17 mouse cellular contexts compared by ENCODE assay signal in the genomic region with DNA sequence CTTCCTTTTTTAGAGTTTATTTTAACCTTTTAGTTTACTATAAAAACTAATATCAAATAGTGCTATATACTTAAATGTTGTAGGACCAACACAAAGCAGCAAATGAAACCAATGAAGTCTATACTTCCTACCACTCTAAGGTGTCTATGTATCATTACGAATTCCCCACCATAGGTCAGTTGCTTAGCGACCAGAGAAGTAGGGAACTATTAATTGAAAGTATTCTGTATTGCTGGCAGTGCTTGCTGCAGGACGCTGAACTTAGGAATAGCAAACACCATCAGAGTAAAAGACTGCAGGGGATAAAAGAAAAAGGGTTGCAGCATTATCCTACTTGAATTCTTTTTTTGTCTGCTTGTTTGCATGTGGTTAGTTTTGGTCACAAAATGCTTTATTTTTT.
DNase-seq lines count a peak whose midpoint lies in the region; ATAC-seq lines count a peak whose summit lies in the region.
"Had no signal": no experiment of that assay in that cellular context is flagged by ENCODE, and none has a peak within 500 bp of the region (broad histone marks: within the 10 kb centered on the region; RNA-seq: fewer than 3 reads in every experiment).

No protein-coding gene starts in this region.

- no peak overlapping the region for H3K9ac ChIP-seq in forebrain, embryonic 11.5 days (ENCODE audit: low read length)
- no peak overlapping the region for H3K9ac ChIP-seq in midbrain, embryonic 12.5 days (replicated peaks)
- H3K9ac ChIP-seq: heart, embryonic 13.5 days had no signal

- H3K27me3 ChIP-seq in forebrain, embryonic 11.5 days (ENCODE audit: control insufficient read depth, insufficient read depth, low read length) = no peaks in the 10 kb centered on the region
- no peaks in the 10 kb centered on the region for H3K27me3 ChIP-seq in forebrain, embryonic 10.5 days (ENCODE audit: poor library complexity, severe bottlenecking)
- no peaks in the 10 kb centered on the region for H3K27me3 ChIP-seq in midbrain, embryonic 12.5 days
- no peaks in the 10 kb centered on the region for H3K27me3 ChIP-seq in embryonic facial prominence, embryonic 10.5 days (replicated peaks; ENCODE audit: low read depth, poor library complexity, severe bottlenecking)
- H3K27me3 ChIP-seq: heart, embryonic 13.5 days had no signal

- H3K9me3 ChIP-seq in forebrain, embryonic 11.5 days (ENCODE audit: control insufficient read depth, low read length) = no peaks in the 10 kb centered on the region
- no peaks in the 10 kb centered on the region for H3K9me3 ChIP-seq in forebrain, embryonic 10.5 days
- no peaks in the 10 kb centered on the region for H3K9me3 ChIP-seq in midbrain, embryonic 12.5 days
- no peaks in the 10 kb centered on the region for H3K9me3 ChIP-seq in embryonic facial prominence, embryonic 10.5 days
- H3K9me3 ChIP-seq: heart, embryonic 13.5 days had no signal

- H3K4me3 ChIP-seq in forebrain, embryonic 11.5 days (ENCODE audit: low read depth, low read length) = no peak overlapping the region
- H3K4me3 ChIP-seq in forebrain, embryonic 10.5 days = no peak overlapping the region
- no peak overlapping the region for H3K4me3 ChIP-seq in midbrain, embryonic 12.5 days
- no peak overlapping the region for H3K4me3 ChIP-seq in embryonic facial prominence, embryonic 10.5 days
- H3K4me3 ChIP-seq: erythroblast, embryonic 14.5 days; heart, embryonic 13.5 days had no signal

- WGBS in forebrain, embryonic 11.5 days = 49% methylated on average over 3 of the region's 3 CpGs
- WGBS in forebrain, embryonic 10.5 days = 62% methylated on average over 3 of the region's 3 CpGs
- 37% methylated on average over 3 of the region's 3 CpGs for WGBS in midbrain, embryonic 12.5 days
- 75% methylated on average over 3 of the region's 3 CpGs for WGBS in embryonic facial prominence, embryonic 10.5 days

- 0 out of 2 replicates have a peak, but pooled peaks cover 2% of the 10 kb centered on the region for H3K4me1 ChIP-seq in forebrain, embryonic 11.5 days (replicated peaks; ENCODE audit: control insufficient read depth, insufficient read depth, low read length)
- no peaks in the 10 kb centered on the region; the same call in 1 of the 2 replicates for H3K4me1 ChIP-seq in forebrain, embryonic 10.5 days
- H3K4me1 ChIP-seq in midbrain, embryonic 12.5 days = 0 out of 2 replicates have a peak, but pooled peaks cover 2% of the 10 kb centered on the region
- H3K4me1 ChIP-seq in embryonic facial prominence, embryonic 10.5 days = no peaks in the 10 kb centered on the region
- H3K4me1 ChIP-seq: heart, embryonic 13.5 days had no signal

- no peak overlapping the region for H3K27ac ChIP-seq in forebrain, embryonic 11.5 days (ENCODE audit: low read depth, low read length)
- H3K27ac ChIP-seq in forebrain, embryonic 10.5 days = no peak overlapping the region
- H3K27ac ChIP-seq in midbrain, embryonic 12.5 days (replicated peaks) = 0 out of 2 replicates have a peak overlapping the region, but pooled peaks have one; percentile 20
- no peak overlapping the region for H3K27ac ChIP-seq in embryonic facial prominence, embryonic 10.5 days (replicated peaks)
- H3K27ac ChIP-seq: heart, embryonic 13.5 days had no signal

- no peaks in the 10 kb centered on the region for H3K36me3 ChIP-seq in forebrain, embryonic 11.5 days (ENCODE audit: control insufficient read depth, insufficient read depth, low read length)
- H3K36me3 ChIP-seq in forebrain, embryonic 10.5 days (replicated peaks) = no peaks in the 10 kb centered on the region
- H3K36me3 ChIP-seq in midbrain, embryonic 12.5 days = no peaks in the 10 kb centered on the region
- H3K36me3 ChIP-seq in embryonic facial prominence, embryonic 10.5 days (replicated peaks) = no peaks in the 10 kb centered on the region
- H3K36me3 ChIP-seq: heart, embryonic 13.5 days had no signal

- peak; percentile 87 for ATAC-seq in forebrain, embryonic 11.5 days (replicated peaks; ENCODE audit: low FRiP score)
- ATAC-seq in midbrain, embryonic 12.5 days (ENCODE audit: low FRiP score, low read depth) = peak; percentile 84
- ATAC-seq: activated CD4-positive, CD25-positive, alpha-beta regulatory T cell, adult 4 months had no signal

- no peak for DNase-seq in forebrain, embryonic 11.5 days (ENCODE audit: low spot score)
- DNase-seq in forebrain, embryonic 10.5 days (ENCODE audit: extremely low spot score, low spot score) = no peak
- DNase-seq in right cerebral cortex, postnatal 10 days (ENCODE audit: low spot score in 2 of 2) = peak; percentile 39 to 41
- no peak for DNase-seq in right cerebral cortex, postnatal 4 days
- no peak for DNase-seq in Muller cell, postnatal 12 days (ENCODE audit: inconsistent ontology term)
- DNase-seq in embryonic facial prominence, embryonic 10.5 days (ENCODE audit: low spot score) = no peak
- DNase-seq in thymus, adult 18-20 months = no peak
- DNase-seq: cerebellum, adult 2 months; kidney, adult 2 months; kidney, postnatal 4 days; liver; lung, adult 2 months; lung, postnatal 4 days had no signal

- no peak overlapping the region for H3K4me2 ChIP-seq in forebrain, embryonic 11.5 days (ENCODE audit: low read depth, low read length, severe bottlenecking)
- no peak overlapping the region for H3K4me2 ChIP-seq in midbrain, embryonic 12.5 days (replicated peaks)
- H3K4me2 ChIP-seq: heart, embryonic 13.5 days had no signal

Comparison
In these comparisons a context has a peak if more than half of its experiments do, and no peak if none do; other contexts are left out.
1. DNase-seq: peak in right cerebral cortex, postnatal 10 days (2 of 2); none in forebrain, embryonic 11.5 days (single experiment), forebrain, embryonic 10.5 days (single experiment), right cerebral cortex, postnatal 4 days (single experiment), Muller cell, postnatal 12 days (single experiment), embryonic facial prominence, embryonic 10.5 days (single experiment) and thymus, adult 18-20 months (0 of 2).